In genomic region chr14:51827842-51828241, GRCm38 (mm10) we compare ENCODE assay signal across 13 mouse cellular contexts. TPM values are rescaled to one million over a fixed set of nuclear protein-coding genes. Genes with fewer than 3 reads are reported as not detected.
A peak's percentile ranks its signal among the peaks of the same experiment; 100 is the strongest.
DNase-seq lines count a peak whose midpoint lies in the region; ATAC-seq and TF ChIP-seq lines count a peak whose summit lies in the region.
"Not testable (repeated sequence)": the region's sequence is repeated elsewhere in the genome, so short reads cannot be mapped to it uniquely, and the experiment has no call there.
"Had no signal": no experiment of that assay in that cellular context is flagged by ENCODE, and none has a peak within 500 bp of the region (broad histone marks: within the 10 kb centered on the region; RNA-seq: fewer than 3 reads in every experiment).

No protein-coding gene starts in this region.

- not testable (repeated sequence) for H3K9me3 ChIP-seq in forebrain, postnatal 0 days (ENCODE audit: low read length)

- intact Hi-C loops in left cerebral cortex, postnatal 25 days (cut with DNase I) = loop anchor here (10.0 kb wide), 1 partner anchor 53 kb away; the partner anchor contains the start of gene Ang4

- not testable (repeated sequence) for H3K4me1 ChIP-seq in forebrain, postnatal 0 days (ENCODE audit: insufficient read depth)

- not testable (repeated sequence) for H3K36me3 ChIP-seq in forebrain, postnatal 0 days (ENCODE audit: insufficient read depth)

- H3K27me3 ChIP-seq in forebrain, postnatal 0 days (ENCODE audit: insufficient read depth, low read length) = not testable (repeated sequence)

- 23% methylated on average over 5 of the region's 5 CpGs for WGBS in forebrain, postnatal 0 days

- TF ChIP-seq CTCF in forebrain, postnatal 0 days (IDR thresholded peaks at IDR 0.05; ENCODE audit: low read depth) = peak; percentile 67

- DNase-seq in R1 (ENCODE audit: low read depth, low spot score) = peak; percentile 9
- peak; percentile 49 to 54 for DNase-seq in cerebellum, postnatal 14 days
- DNase-seq in forebrain, postnatal 0 days = peak; percentile 9
- peak; percentile 30 for DNase-seq in induced T-regulatory cell, adult 2 months (ENCODE audit: low read depth)
- peak; percentile 2 to 11 for DNase-seq in left cerebral cortex, postnatal 25 days (ENCODE audit: low spot score in 2 of 2)
- peak; percentile 2 for DNase-seq in mesoderm, embryonic 11.5 days (ENCODE audit: low read depth, low spot score)
- DNase-seq in right cerebral cortex, postnatal 14 days = peak; percentile 7

- H3K4me3 ChIP-seq in forebrain, postnatal 0 days (ENCODE audit: low read depth, low read length) = not testable (repeated sequence)

- not testable (repeated sequence) for H3K9ac ChIP-seq in forebrain, postnatal 0 days

- H3K4me2 ChIP-seq in forebrain, postnatal 0 days (ENCODE audit: low read depth) = not testable (repeated sequence)

- H3K27ac ChIP-seq in forebrain, postnatal 0 days (ENCODE audit: low read depth, low read length) = not testable (repeated sequence)

- peak; percentile 86 for ATAC-seq in forebrain, postnatal 0 days

RNA-seq across cellular contexts. Expression of gene Ear6, which starts 25.7 kb away (rescaled TPM):
- not detected in 2 replicates for total RNA-seq in forebrain, postnatal 0 days (2014; rRNA removed)
- not detected in 2 replicates for polyA plus RNA-seq in forebrain, postnatal 0 days (2015; fragmentation: Nextera tagmentation; extraction: Ambion mirVana)
- not detected for total RNA-seq in left cerebral cortex, postnatal 25 days (2021)
- total RNA-seq: left cerebral cortex, adult 18-20 months had no signal
- polyA plus RNA-seq: lung, embryonic 16.5 days; neural tube, embryonic 11.5 days; urinary bladder, adult 2 months had no signal

RNA-seq across cellular contexts. Expression of gene AY358078, which starts 28.0 kb away (rescaled TPM):
- not detected in 2 replicates for total RNA-seq in forebrain, postnatal 0 days (2014; rRNA removed)
- not detected in 2 replicates for polyA plus RNA-seq in forebrain, postnatal 0 days (2015; fragmentation: Nextera tagmentation; extraction: Ambion mirVana)
- total RNA-seq in left cerebral cortex, postnatal 25 days (2021) = not detected
- total RNA-seq: left cerebral cortex, adult 18-20 months had no signal
- polyA plus RNA-seq: intestine, embryonic 16.5 days; lung, embryonic 16.5 days; neural tube, embryonic 11.5 days; spleen, adult 2 months; urinary bladder, adult 2 months had no signal

RNA-seq across cellular contexts. Expression of gene Ang4, which starts 54.5 kb away (rescaled TPM):
- not detected in 2 replicates for total RNA-seq in forebrain, postnatal 0 days (2014; rRNA removed)
- not detected in 2 replicates for polyA plus RNA-seq in forebrain, postnatal 0 days (2015; fragmentation: Nextera tagmentation; extraction: Ambion mirVana)
- total RNA-seq in left cerebral cortex, postnatal 25 days (2021) = not detected
- total RNA-seq: left cerebral cortex, adult 18-20 months had no signal
- polyA plus RNA-seq: lung, embryonic 16.5 days; neural tube, embryonic 11.5 days; spleen, adult 2 months had no signal

RNA-seq across cellular contexts. Expression of gene Mettl17, which starts 56.8 kb away (rescaled TPM):
- total RNA-seq in forebrain, postnatal 0 days (2014; rRNA removed) = 47.4 and 49.5 TPM in 2 replicates
- polyA plus RNA-seq in forebrain, postnatal 0 days (2015; fragmentation: Nextera tagmentation; extraction: Ambion mirVana) = 47.5 and 54.5 TPM in 2 replicates
- total RNA-seq in left cerebral cortex, postnatal 25 days (2021) = 10 to 100 TPM; 26.0 to 33.8 TPM
